Mouse (Mus musculus) intestine, embryonic 16.5 days (tissue): ENCODE data around the gene Sptbn1. TPM values are rescaled to one million over a fixed set of nuclear protein-coding genes. Genes with fewer than 3 reads are reported as not detected.
A peak's percentile ranks its signal among the peaks of the same experiment; 100 is the strongest.

Source experiments
- ATAC-seq: fragments of 200-750 bp; cut with Nextera tagmentation; 2 replicates; pipeline ENCODE4 v1.8.0; 2017; ENCODE audit warnings: moderate TSS enrichment, moderate library complexity
- H3K27ac ChIP-seq: fragments of 300-500 bp; sonication (generic); 2 replicates; pipeline ENCODE4 v1.5.1; 2014; ENCODE audit warnings: mild to moderate bottlenecking, low read length
- H3K27me3 ChIP-seq: fragments of 300-500 bp; sonication (generic); replicated peaks from 2 replicates; pipeline ENCODE4 v1.6.1; 2014; ENCODE audit warnings: low read length, control low read depth, mixed read lengths; ENCODE audit not compliant: control insufficient read depth, insufficient read depth
- H3K36me3 ChIP-seq: fragments of 300-500 bp; sonication (generic); 2 replicates; pipeline ENCODE4 v1.6.1; 2014; ENCODE audit warnings: low read length, control low read depth; ENCODE audit not compliant: control insufficient read depth, insufficient read depth
- H3K4me1 ChIP-seq: fragments of 300-500 bp; sonication (generic); 2 replicates; pipeline ENCODE4 v1.6.1; 2014; ENCODE audit warnings: low read length, control low read depth, mixed read lengths; ENCODE audit not compliant: control insufficient read depth, insufficient read depth
- H3K4me2 ChIP-seq: fragments of 300-500 bp; sonication (generic); 2 replicates; pipeline ENCODE4 v1.6.1; 2014; ENCODE audit warnings: low read depth, low read length, control low read depth
- H3K4me3 ChIP-seq: fragments of 300-500 bp; sonication (generic); 2 replicates; pipeline ENCODE4 v1.5.1; 2014; ENCODE audit warnings: mild to moderate bottlenecking, low read length
- H3K9ac ChIP-seq: fragments of 300-500 bp; sonication (generic); 2 replicates; pipeline ENCODE4 v1.6.1; 2014; ENCODE audit warnings: low read depth, low read length
- H3K9me3 ChIP-seq: fragments of 300-500 bp; sonication (generic); 2 replicates; pipeline ENCODE4 v1.6.1; 2016; ENCODE audit warnings: low read length, control low read depth; ENCODE audit not compliant: control insufficient read depth
- WGBS: fragments of 180-500 bp; shearing (Covaris S2); extraction: QIAGEN DNeasy Blood & Tissue Kit; methylation state at CpG from one replicate; pipeline ENCODE4 v1.1.7; 2014; 5-methylcytosine and 5-hydroxymethylcytosine counted together
- polyA plus RNA-seq: library from polyadenylated mRNA; unstranded; fragments of >200 nt; fragmentation: Nextera tagmentation; extraction: Ambion mirVana; gene quantifications from 2 replicates; pipeline ENCODE4 v1.2.1, GENCODE M21; 2015

The Sptbn1 gene
- polyA plus RNA-seq, 1 experiment from 2014 or later, result 98.1 TPM

GRCm38 (mm10) chr11:30102594-30102993, 165.4 kb downstream of the Sptbn1 start:
- peaks cover 24% of the 10 kb centered on the region for H3K36me3 ChIP-seq
- WGBS, result 85% methylated on average over 2 of the region's 2 CpGs
- no peaks in the 10 kb centered on the region for H3K9me3 ChIP-seq

GRCm38 (mm10) chr11:30101796-30102195, 166.2 kb downstream of the Sptbn1 start:
- WGBS, result 90% methylated on average over 1 of the region's 1 CpGs
- H3K36me3 ChIP-seq, result peaks cover 28% of the 10 kb centered on the region

More at GRCm38 (mm10) chr11:30102594-30102993, 165.4 kb downstream of the Sptbn1 start:
- H3K4me3 ChIP-seq, result no peak overlapping the region
- H3K9ac ChIP-seq, result no peak overlapping the region
- H3K4me1 ChIP-seq, result no peaks in the 10 kb centered on the region
- no peak overlapping the region for H3K4me2 ChIP-seq
- no peaks in the 10 kb centered on the region for H3K27me3 ChIP-seq
- no peak overlapping the region for H3K27ac ChIP-seq
- no peak for ATAC-seq

GRCm38 (mm10) chr11:30101162-30101561, 166.8 kb downstream of the Sptbn1 start:
- no peaks in the 10 kb centered on the region for H3K9me3 ChIP-seq
- no peaks in the 10 kb centered on the region for H3K4me1 ChIP-seq
- no peak for ATAC-seq
- H3K36me3 ChIP-seq, result peaks cover 28% of the 10 kb centered on the region
- H3K4me3 ChIP-seq, result no peak overlapping the region
- WGBS, result 88% methylated on average over 2 of the region's 2 CpGs
- no peaks in the 10 kb centered on the region for H3K27me3 ChIP-seq
- H3K9ac ChIP-seq, result no peak overlapping the region
- no peak overlapping the region for H3K4me2 ChIP-seq
- no peak overlapping the region for H3K27ac ChIP-seq

More at GRCm38 (mm10) chr11:30101796-30102195, 166.2 kb downstream of the Sptbn1 start:
- Histone ChIP-seq H3K4me3 (no peak overlapping the region), H3K4me2 (no peak overlapping the region), H3K27me3 (no peaks in the 10 kb centered on the region), H3K4me1 (no peaks in the 10 kb centered on the region), H3K27ac (no peak overlapping the region), H3K9me3 (no peaks in the 10 kb centered on the region), H3K9ac (no peak overlapping the region)
- no peak for ATAC-seq

DNA sequence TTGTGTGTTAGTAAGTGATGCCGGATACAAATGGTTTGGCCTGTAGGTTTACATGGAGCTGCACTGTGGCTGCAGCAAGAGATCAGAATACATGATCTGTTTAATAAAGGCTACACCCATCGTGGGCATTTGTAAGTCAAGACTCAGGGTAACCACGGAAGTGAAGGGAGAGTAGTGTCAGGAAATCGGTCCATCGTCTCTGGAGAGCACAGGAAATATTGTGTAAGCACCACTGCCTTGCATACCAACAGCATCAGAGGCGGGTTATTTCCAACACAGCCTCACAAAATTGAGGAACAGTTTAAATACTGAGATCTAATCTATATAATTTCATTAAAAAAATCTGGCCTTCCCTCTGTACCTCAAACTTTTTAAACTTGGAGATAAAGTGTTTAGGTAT, 168.1 kb downstream of the Sptbn1 start:
- Histone ChIP-seq H3K9me3 (no peaks in the 10 kb centered on the region), H3K36me3 (peaks cover 28% of the 10 kb centered on the region), H3K27ac (no peak overlapping the region), H3K9ac (no peak overlapping the region), H3K4me2 (no peak overlapping the region), H3K27me3 (no peaks in the 10 kb centered on the region), H3K4me1 (no peaks in the 10 kb centered on the region), H3K4me3 (no peak overlapping the region)
- no peak for ATAC-seq
- WGBS, result 87% methylated on average over 6 of the region's 6 CpGs

DNA sequence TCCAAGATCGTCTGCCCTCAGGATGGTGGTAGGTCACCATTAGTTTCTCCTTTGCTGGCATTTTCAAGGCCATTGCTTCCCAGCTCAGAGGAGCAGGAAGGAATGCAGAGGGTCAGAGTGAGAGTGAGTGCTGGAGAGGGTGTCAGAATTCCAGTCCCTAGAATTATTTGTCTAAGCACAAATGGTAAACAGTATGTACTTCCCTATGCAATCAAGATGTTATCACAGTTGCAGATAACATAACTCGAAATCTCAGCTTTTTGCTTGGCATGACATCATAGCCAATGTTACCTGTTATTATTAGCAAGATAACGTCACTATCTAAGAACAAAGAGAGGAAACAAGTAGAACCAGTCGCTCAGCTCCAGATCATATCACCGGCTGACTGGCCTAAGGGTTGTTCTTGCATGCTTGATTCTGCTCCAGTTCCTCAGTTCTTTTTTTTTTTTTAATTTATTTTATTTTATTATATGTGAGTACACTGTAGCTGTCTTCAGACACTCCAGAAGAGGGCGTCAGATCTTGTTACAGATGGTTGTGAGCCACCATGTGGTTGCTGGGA, 172.7 kb downstream of the Sptbn1 start:
- WGBS, result 56% methylated on average over 6 of the region's 6 CpGs
- Histone ChIP-seq H3K9me3 (no peaks in the 10 kb centered on the region), H3K4me3 (no peak overlapping the region), H3K4me2 (no peak overlapping the region), H3K27ac (no peak overlapping the region), H3K27me3 (no peaks in the 10 kb centered on the region), H3K4me1 (no peaks in the 10 kb centered on the region), H3K36me3 (peaks cover 13% of the 10 kb centered on the region), H3K9ac (no peak overlapping the region)
- 0 out of 2 replicates have a peak, but pooled peaks have one; percentile 45 for ATAC-seq

GRCm38 (mm10) chr11:30091892-30092291, 176.1 kb downstream of the Sptbn1 start:
- Histone ChIP-seq H3K4me2 (no peak overlapping the region), H3K4me3 (no peak overlapping the region), H3K4me1 (no peaks in the 10 kb centered on the region), H3K9me3 (no peaks in the 10 kb centered on the region), H3K27me3 (no peaks in the 10 kb centered on the region), H3K9ac (no peak overlapping the region), H3K27ac (no peak overlapping the region), H3K36me3 (no peaks in the 10 kb centered on the region)
- no peak for ATAC-seq
- WGBS, result 44% methylated on average over 4 of the region's 4 CpGs

DNA sequence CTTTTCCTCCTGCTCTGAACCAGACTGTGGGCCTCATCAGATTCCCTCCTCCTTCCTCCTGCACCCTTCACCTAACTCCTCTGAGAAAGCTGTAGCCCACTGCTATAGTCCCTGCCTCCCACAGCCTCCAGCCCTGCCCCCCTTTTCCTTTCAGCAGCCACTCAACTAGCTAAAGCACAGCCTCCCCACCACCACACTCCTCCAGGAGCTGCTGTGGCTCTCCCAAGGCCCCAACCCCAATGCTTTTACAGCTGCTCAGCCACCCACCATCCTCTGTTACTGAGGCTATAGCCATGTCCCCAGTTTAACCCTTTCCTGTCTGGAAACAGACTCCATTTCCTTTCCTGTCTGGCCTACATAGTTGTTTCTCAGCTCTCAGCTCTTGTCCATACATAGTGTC, 182.9 kb downstream of the Sptbn1 start:
- H3K4me2 ChIP-seq, result no peak overlapping the region
- H3K27me3 ChIP-seq, result no peaks in the 10 kb centered on the region
- no peaks in the 10 kb centered on the region for H3K36me3 ChIP-seq
- no peak overlapping the region for H3K27ac ChIP-seq
- H3K9me3 ChIP-seq, result no peaks in the 10 kb centered on the region
- no peak overlapping the region for H3K4me3 ChIP-seq
- no peak; the same call in 1 of the 2 replicates for ATAC-seq
- no peak overlapping the region for H3K9ac ChIP-seq
- no peaks in the 10 kb centered on the region for H3K4me1 ChIP-seq

DNA sequence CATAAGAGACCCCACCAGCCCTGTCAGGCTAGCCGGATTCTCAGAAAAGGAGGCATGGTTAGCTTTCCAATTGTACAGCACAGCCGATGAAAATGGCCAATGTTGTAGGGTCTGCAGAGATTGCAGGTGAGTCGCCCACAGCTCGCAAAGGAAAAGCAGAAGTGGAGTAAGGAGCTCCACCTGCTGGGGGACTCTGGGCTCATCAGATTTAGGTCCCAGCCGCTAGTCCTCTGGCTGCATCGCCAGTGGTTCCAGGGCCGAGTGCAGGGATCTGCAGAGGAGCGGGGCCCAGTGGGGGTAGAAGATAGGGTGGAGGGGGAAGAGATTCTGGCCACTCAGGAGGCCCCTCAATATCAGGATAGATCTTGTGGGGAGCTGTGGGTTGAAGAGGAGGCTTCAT, 210.7 kb downstream of the Sptbn1 start:
- Histone ChIP-seq H3K9me3 (no peaks in the 10 kb centered on the region), H3K4me1 (no peaks in the 10 kb centered on the region), H3K36me3 (no peaks in the 10 kb centered on the region), H3K4me2 (no peak overlapping the region), H3K9ac (no peak overlapping the region), H3K4me3 (no peak overlapping the region), H3K27me3 (no peaks in the 10 kb centered on the region), H3K27ac (no peak overlapping the region)
- ATAC-seq, result no peak
- WGBS, result 45% methylated on average over 8 of the region's 8 CpGs
